Mouse (Mus musculus) hindbrain, embryonic 16.5 days (tissue): ENCODE data around the gene Glrp1. TPM values are rescaled to one million over a fixed set of nuclear protein-coding genes. Genes with fewer than 3 reads are reported as not detected.
A peak's percentile ranks its signal among the peaks of the same experiment; 100 is the strongest.

Experiments used
- ATAC-seq: fragments of 200-750 bp; cut with Nextera tagmentation; 2 replicates; pipeline ENCODE4 v1.8.0; 2017; ENCODE audit warnings: moderate TSS enrichment, moderate library complexity
- H3K27ac ChIP-seq: fragments of 300-500 bp; sonication (generic); 2 replicates; pipeline ENCODE4 v1.5.1; 2014; ENCODE audit warnings: low read depth, mild to moderate bottlenecking, control low read depth, low read length, moderate library complexity
- H3K27me3 ChIP-seq: fragments of 300-500 bp; sonication (generic); replicated peaks from 2 replicates; pipeline ENCODE4 v1.6.1; 2014; ENCODE audit warnings: low read length; ENCODE audit not compliant: control insufficient read depth, insufficient read depth
- H3K36me3 ChIP-seq: fragments of 300-500 bp; sonication (generic); 2 replicates; pipeline ENCODE4 v1.6.1; 2014; ENCODE audit warnings: mild to moderate bottlenecking, low read length, moderate library complexity, mixed read lengths; ENCODE audit not compliant: control insufficient read depth, insufficient read depth
- H3K4me1 ChIP-seq: fragments of 300-500 bp; sonication (generic); 2 replicates; pipeline ENCODE4 v1.6.1; 2014; ENCODE audit warnings: low read depth, low read length; ENCODE audit not compliant: control insufficient read depth, insufficient read depth
- H3K4me2 ChIP-seq: fragments of 300-500 bp; sonication (generic); 2 replicates; pipeline ENCODE4 v1.6.1; 2014; ENCODE audit warnings: mild to moderate bottlenecking, low read length, control low read depth, moderate library complexity
- H3K4me3 ChIP-seq: fragments of 300-500 bp; sonication (generic); 2 replicates; pipeline ENCODE4 v1.5.1; 2014; ENCODE audit warnings: mild to moderate bottlenecking, low read length, control low read depth, moderate library complexity
- H3K9ac ChIP-seq: fragments of 300-500 bp; sonication (generic); 2 replicates; pipeline ENCODE4 v1.6.1; 2014; ENCODE audit warnings: low read depth, mild to moderate bottlenecking, control low read depth, low read length, moderate library complexity
- H3K9me3 ChIP-seq: fragments of 300-500 bp; sonication (generic); 2 replicates; pipeline ENCODE4 v1.6.1; 2014; ENCODE audit warnings: mild to moderate bottlenecking, low read length, moderate library complexity; ENCODE audit not compliant: control insufficient read depth
- WGBS: fragments of 180-500 bp; shearing (Covaris S2); extraction: QIAGEN DNeasy Blood & Tissue Kit; methylation state at CpG from one replicate; pipeline ENCODE4 v1.1.7; 2014; 5-methylcytosine and 5-hydroxymethylcytosine counted together
- polyA plus RNA-seq: library from polyadenylated mRNA; unstranded; fragments of >200 nt; fragmentation: Nextera tagmentation; extraction: Ambion mirVana; gene quantifications from 2 replicates; pipeline ENCODE4 v1.2.1, GENCODE M21; 2015

The Glrp1 gene
- polyA plus RNA-seq, result not detected in 2 replicates

DNA sequence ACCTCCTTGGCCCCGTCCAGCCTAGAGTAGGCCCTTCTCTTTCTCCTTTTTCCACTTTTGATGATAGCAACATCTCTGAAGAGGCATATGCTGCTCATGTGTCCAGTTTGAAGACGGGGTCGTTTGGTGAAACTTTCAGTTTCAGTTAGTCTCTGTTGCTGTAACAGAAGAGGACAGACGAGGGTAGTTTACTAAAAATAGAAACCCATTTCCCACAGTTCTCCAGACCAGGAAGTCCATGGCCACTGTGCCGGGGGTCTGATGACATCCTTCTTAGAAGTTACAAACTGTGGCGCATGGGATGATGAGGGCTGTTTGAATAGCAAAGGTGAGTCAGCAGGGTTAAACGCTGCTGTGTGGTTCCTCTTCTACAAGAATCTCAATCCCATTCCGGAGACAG, at the start of gene Glrp1:
Glrp1 (minus strand) TSS at position 278 of the 400 bp plus-strand sequence.
- no peaks in the 10 kb centered on the region for H3K9me3 ChIP-seq
- H3K4me1 ChIP-seq, result no peaks in the 10 kb centered on the region; the same call in 1 of the 2 replicates
- H3K27me3 ChIP-seq, result no peaks in the 10 kb centered on the region
- no peak within 1 kb of the TSS for H3K27ac ChIP-seq
- 80% methylated on average over 8 of the region's 8 CpGs for whole genome bisulfite sequencing
- H3K9ac ChIP-seq, result no peak within 1 kb of the TSS
- H3K4me3 ChIP-seq, result no peak within 1 kb of the TSS
- no peak within 1 kb of the TSS for H3K4me2 ChIP-seq
- no peaks in the 10 kb centered on the region for H3K36me3 ChIP-seq
- no peak for ATAC-seq

GRCm38 (mm10) chr1:88559258-88559657, 49.4 kb upstream of the Glrp1 start:
- H3K9me3 ChIP-seq, result no peaks in the 10 kb centered on the region
- H3K4me2 ChIP-seq, result no peak overlapping the region
- H3K9ac ChIP-seq, result no peak overlapping the region
- 0 out of 2 replicates have a peak, but pooled peaks have one; percentile 45 for ATAC-seq
- no peaks in the 10 kb centered on the region for H3K27me3 ChIP-seq
- no peak overlapping the region for H3K4me3 ChIP-seq
- no peaks in the 10 kb centered on the region for H3K36me3 ChIP-seq
- H3K27ac ChIP-seq, result no peak overlapping the region
- WGBS, result 20% methylated on average over 7 of the region's 7 CpGs
- no peaks in the 10 kb centered on the region; the same call in 1 of the 2 replicates for H3K4me1 ChIP-seq

DNA sequence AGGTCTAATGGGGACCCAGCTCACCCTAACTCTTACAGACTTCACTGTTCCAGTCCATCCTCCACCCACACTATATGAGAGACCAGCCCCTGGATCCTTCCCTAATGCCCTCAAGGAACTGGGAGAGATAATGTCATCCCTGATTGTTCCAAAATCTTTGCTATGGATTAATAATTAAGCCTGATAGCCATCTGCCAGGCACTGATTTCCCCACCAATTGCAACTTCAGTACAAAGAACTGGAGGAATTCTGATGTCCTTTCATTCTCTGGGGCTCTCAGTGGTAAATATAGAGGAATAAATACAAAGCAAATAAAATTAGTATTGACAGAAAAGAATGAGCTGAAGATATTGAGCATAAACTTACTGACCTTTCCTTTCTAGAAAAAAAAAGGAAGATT, 48.9 kb upstream of the Glrp1 start:
- Histone ChIP-seq H3K9ac (no peak overlapping the region), H3K9me3 (no peaks in the 10 kb centered on the region), H3K4me2 (no peak overlapping the region), H3K27me3 (no peaks in the 10 kb centered on the region), H3K36me3 (no peaks in the 10 kb centered on the region), H3K4me3 (no peak overlapping the region), H3K4me1 (peaks cover 2% of the 10 kb centered on the region; the same call in 1 of the 2 replicates), H3K27ac (no peak overlapping the region)
- no peak for ATAC-seq

GRCm38 (mm10) chr1:88556401-88556800, 46.5 kb upstream of the Glrp1 start:
- Histone ChIP-seq H3K36me3 (no peaks in the 10 kb centered on the region), H3K27me3 (no peaks in the 10 kb centered on the region), H3K4me2 (no peak overlapping the region), H3K27ac (no peak overlapping the region), H3K9me3 (no peaks in the 10 kb centered on the region), H3K4me1 (peaks cover 2% of the 10 kb centered on the region; the same call in 1 of the 2 replicates), H3K4me3 (no peak overlapping the region), H3K9ac (no peak overlapping the region)
- WGBS, result 92% methylated on average over 11 of the region's 11 CpGs
- ATAC-seq, result no peak

- H3K27me3 ChIP-seq, result no peaks in the 10 kb centered on the region
- no peaks in the 10 kb centered on the region for H3K9me3 ChIP-seq
- no peak overlapping the region for H3K9ac ChIP-seq
- no peak overlapping the region for H3K4me2 ChIP-seq
- H3K36me3 ChIP-seq, result no peaks in the 10 kb centered on the region
- H3K27ac ChIP-seq, result no peak overlapping the region
- 36% methylated on average over 7 of the region's 7 CpGs for WGBS
- peaks cover 2% of the 10 kb centered on the region; the same call in 1 of the 2 replicates for H3K4me1 ChIP-seq
- no peak overlapping the region for H3K4me3 ChIP-seq
- no peak for ATAC-seq
Observed at GRCm38 (mm10) chr1:88553500-88554187, 43.8 kb upstream of the Glrp1 start.

DNA sequence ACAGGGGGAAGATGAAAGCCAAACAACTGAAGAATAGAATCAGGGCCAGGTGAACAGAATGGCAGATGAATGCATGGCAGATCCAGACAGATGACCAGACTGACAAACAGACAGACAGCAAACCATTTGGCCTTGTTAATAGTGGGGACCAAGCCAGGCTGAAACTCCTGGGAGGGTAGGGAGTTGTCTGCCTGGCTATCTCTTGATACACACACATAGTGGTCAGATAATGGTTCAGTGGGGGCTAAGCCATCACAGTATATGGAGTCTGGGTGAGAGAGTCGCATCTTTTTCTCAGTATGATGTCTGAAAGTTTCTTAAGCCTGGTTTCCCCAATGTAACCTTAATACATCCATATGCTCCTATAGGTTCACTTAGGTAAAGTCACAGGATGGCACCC, 39.4 kb upstream of the Glrp1 start:
- Histone ChIP-seq H3K9ac (no peak overlapping the region), H3K4me1 (peaks cover 2% of the 10 kb centered on the region; the same call in 1 of the 2 replicates), H3K27me3 (no peaks in the 10 kb centered on the region), H3K4me2 (no peak overlapping the region), H3K36me3 (no peaks in the 10 kb centered on the region), H3K9me3 (no peaks in the 10 kb centered on the region), H3K4me3 (no peak overlapping the region), H3K27ac (no peak overlapping the region)
- WGBS, result 96% methylated on average over 1 of the region's 1 CpGs
- ATAC-seq, result no peak

- H3K9ac ChIP-seq, result no peak overlapping the region
- no peak for ATAC-seq
- H3K4me2 ChIP-seq, result no peak overlapping the region
- H3K27me3 ChIP-seq, result no peaks in the 10 kb centered on the region
- no peak overlapping the region for H3K27ac ChIP-seq
- 88% methylated on average over 7 of the region's 7 CpGs for WGBS
- no peaks in the 10 kb centered on the region for H3K9me3 ChIP-seq
- H3K4me3 ChIP-seq, result no peak overlapping the region
- H3K4me1 ChIP-seq, result no peaks in the 10 kb centered on the region
- no peaks in the 10 kb centered on the region for H3K36me3 ChIP-seq
Observed at GRCm38 (mm10) chr1:88547172-88547571, 37.3 kb upstream of the Glrp1 start.

DNA sequence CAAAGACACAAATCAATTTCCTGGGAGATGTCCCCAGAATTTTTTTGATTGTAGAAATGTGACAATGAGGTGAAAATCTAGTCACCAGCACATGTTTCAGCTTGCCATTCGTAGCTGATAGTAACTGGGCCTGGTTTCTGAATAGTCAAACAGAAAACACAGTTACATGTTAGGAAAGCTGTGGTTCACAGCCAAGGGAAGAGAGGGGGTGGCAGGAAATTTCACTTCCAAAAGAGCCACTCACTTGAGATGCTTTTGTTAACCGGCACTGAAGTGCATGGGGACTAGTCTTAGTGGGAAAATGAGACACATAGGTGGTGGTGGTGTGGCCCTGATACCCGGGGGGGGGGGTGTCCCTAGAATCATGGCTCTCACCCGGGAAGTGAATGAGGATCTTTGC, 33.7 kb upstream of the Glrp1 start:
- no peaks in the 10 kb centered on the region for H3K36me3 ChIP-seq
- no peaks in the 10 kb centered on the region for H3K4me1 ChIP-seq
- ATAC-seq, result no peak
- H3K9ac ChIP-seq, result no peak overlapping the region
- H3K4me3 ChIP-seq, result no peak overlapping the region
- WGBS, result 76% methylated on average over 4 of the region's 4 CpGs
- no peaks in the 10 kb centered on the region for H3K9me3 ChIP-seq
- H3K4me2 ChIP-seq, result no peak overlapping the region
- no peak overlapping the region for H3K27ac ChIP-seq
- no peaks in the 10 kb centered on the region for H3K27me3 ChIP-seq

- ATAC-seq, result no peak
- Histone ChIP-seq H3K4me1 (no peaks in the 10 kb centered on the region), H3K27ac (0 out of 2 replicates have a peak overlapping the region, but pooled peaks have one; percentile 42), H3K9me3 (no peaks in the 10 kb centered on the region), H3K27me3 (no peaks in the 10 kb centered on the region), H3K4me3 (no peak overlapping the region), H3K9ac (no peak overlapping the region), H3K36me3 (no peaks in the 10 kb centered on the region), H3K4me2 (no peak overlapping the region)
- 38% methylated on average over 3 of the region's 3 CpGs for WGBS
Observed at GRCm38 (mm10) chr1:88539823-88540222, 30.0 kb upstream of the Glrp1 start.
